Mouse (Mus musculus) kidney, embryonic 15.5 days (tissue): ENCODE measurements around the gene 0610037L13Rik. TPM values are rescaled to one million over a fixed set of nuclear protein-coding genes. Genes with fewer than 3 reads are reported as not detected.
A peak's percentile ranks its signal among the peaks of the same experiment; 100 is the strongest.

Source experiments
- ATAC-seq: fragments of 200-750 bp; cut with Nextera tagmentation; replicated peaks from 2 replicates; pipeline ENCODE4 v1.8.0; 2017; ENCODE audit warnings: moderate TSS enrichment; ENCODE audit not compliant: low FRiP score
- H3K27ac ChIP-seq: fragments of 300-500 bp; sonication (generic); 2 replicates; pipeline ENCODE4 v1.5.1; 2015; ENCODE audit warnings: mild to moderate bottlenecking, inconsistent platforms
- H3K27me3 ChIP-seq: fragments of 300-500 bp; sonication (generic); 2 replicates; pipeline ENCODE4 v1.6.1; 2015; ENCODE audit warnings: inconsistent platforms
- H3K36me3 ChIP-seq: fragments of 300-500 bp; sonication (generic); 2 replicates; pipeline ENCODE4 v1.6.1; 2015; ENCODE audit warnings: inconsistent platforms
- H3K4me1 ChIP-seq: fragments of 300-500 bp; sonication (generic); 2 replicates; pipeline ENCODE4 v1.6.1; 2015; ENCODE audit warnings: inconsistent platforms
- H3K4me2 ChIP-seq: fragments of 300-500 bp; sonication (generic); 2 replicates; pipeline ENCODE4 v1.6.1; 2015; ENCODE audit warnings: moderate library complexity, mild to moderate bottlenecking, inconsistent platforms
- H3K4me3 ChIP-seq: fragments of 300-500 bp; sonication (generic); replicated peaks from 2 replicates; pipeline ENCODE4 v1.5.1; 2015; ENCODE audit warnings: mild to moderate bottlenecking, inconsistent platforms
- H3K9ac ChIP-seq: fragments of 300-500 bp; sonication (generic); 2 replicates; pipeline ENCODE4 v1.6.1; 2015; ENCODE audit warnings: mild to moderate bottlenecking, inconsistent platforms
- H3K9me3 ChIP-seq: fragments of 300-500 bp; sonication (generic); replicated peaks from 2 replicates; pipeline ENCODE4 v1.6.1; 2016; ENCODE audit warnings: inconsistent platforms
- WGBS: fragments of 180-500 bp; shearing (Covaris S2); methylation state at CpG from one replicate; pipeline ENCODE4 v1.1.7; 2015; ENCODE audit warnings: mixed read lengths; 5-methylcytosine and 5-hydroxymethylcytosine counted together
- polyA plus RNA-seq: library from polyadenylated mRNA; unstranded; fragments of >200 nt; fragmentation: Nextera tagmentation; extraction: Ambion mirVana; gene quantifications from 2 replicates; pipeline ENCODE4 v1.2.1, GENCODE M21; 2015

The 0610037L13Rik gene
- polyA plus RNA-seq, 1 experiment from 2014 or later: 122 TPM

DNA sequence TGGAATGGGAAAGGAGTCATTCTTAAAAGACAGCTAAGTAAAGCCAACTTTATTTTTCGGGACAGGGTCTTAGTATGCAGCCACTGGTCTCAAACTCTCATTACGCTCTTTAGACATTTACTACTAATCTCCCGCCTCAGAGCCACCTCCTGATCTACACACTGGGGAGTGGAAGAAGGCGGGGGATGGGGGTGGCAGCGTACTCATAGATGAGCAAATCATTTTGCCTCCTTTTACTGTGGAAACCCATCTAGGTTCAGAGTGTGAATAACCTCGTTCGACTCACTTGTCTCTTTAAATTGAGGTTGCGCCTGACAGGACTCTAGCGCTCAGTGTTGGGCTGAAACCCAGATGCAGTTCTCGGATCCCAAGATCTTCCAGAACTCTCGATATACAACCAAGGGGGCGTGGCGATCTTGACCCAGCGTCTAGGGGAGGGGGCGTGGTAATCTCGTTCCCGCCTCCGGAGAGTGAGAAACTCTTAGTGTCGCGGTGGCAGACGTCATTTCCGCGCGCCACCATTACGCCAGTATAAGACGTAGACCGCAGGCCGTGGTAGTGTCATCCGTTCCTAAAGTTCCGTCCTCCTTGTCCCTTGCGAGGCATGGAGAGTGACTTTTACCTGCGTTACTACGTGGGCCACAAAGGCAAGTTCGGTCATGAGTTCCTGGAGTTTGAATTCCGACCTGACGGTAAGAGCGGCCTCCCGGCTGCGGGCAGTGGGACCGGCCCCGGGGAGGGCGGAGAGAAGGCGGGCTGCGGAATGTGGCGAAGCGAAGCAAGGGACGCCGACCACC is 10.2 kb upstream of the 0610037L13Rik start, which contains the start of gene Magoh:
TSS of gene Magoh (plus strand) at position 502 of the 797 bp plus-strand sequence.
- H3K4me1 ChIP-seq: peaks cover 16% of the 10 kb centered on the region
- 3% methylated on average over 48 of the region's 48 CpGs for WGBS
- peak within 1 kb of the TSS; percentile 74 for H3K4me3 ChIP-seq
- peak; percentile 95 for ATAC-seq
- peak within 1 kb of the TSS; percentile 74 for H3K9ac ChIP-seq
- no peaks in the 10 kb centered on the region for H3K9me3 ChIP-seq
- H3K36me3 ChIP-seq: peaks cover 31% of the 10 kb centered on the region
- no peaks in the 10 kb centered on the region for H3K27me3 ChIP-seq
- peak within 1 kb of the TSS; percentile 86 for H3K27ac ChIP-seq
- H3K4me2 ChIP-seq: peak within 1 kb of the TSS; percentile 82

DNA sequence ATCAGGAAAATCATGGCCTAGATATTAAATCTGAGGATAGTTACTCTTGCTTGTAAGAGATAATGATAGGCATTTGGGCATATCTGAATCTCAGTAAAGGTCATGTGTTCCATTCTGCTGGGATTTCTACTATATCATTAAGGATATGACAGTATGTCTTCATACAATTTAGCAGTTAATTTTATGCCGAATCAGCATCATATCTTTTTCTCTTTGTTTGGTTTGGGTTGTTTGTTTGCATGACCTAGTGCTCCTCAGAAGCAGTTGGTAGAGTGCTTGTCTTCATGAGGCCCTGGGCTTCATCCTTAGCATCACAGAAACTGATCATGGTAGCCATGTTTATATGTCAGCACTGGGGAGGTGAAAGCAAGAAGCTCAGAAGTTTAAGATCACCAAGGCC is 8.0 kb upstream of the 0610037L13Rik start:
- WGBS: 92% methylated on average over 1 of the region's 1 CpGs
- no peak for ATAC-seq
- H3K4me3 ChIP-seq: no peak overlapping the region
- H3K4me2 ChIP-seq: no peak overlapping the region
- no peaks in the 10 kb centered on the region for H3K9me3 ChIP-seq
- H3K27ac ChIP-seq: no peak overlapping the region
- peaks cover 16% of the 10 kb centered on the region for H3K4me1 ChIP-seq
- peaks cover 53% of the 10 kb centered on the region for H3K36me3 ChIP-seq
- no peak overlapping the region for H3K9ac ChIP-seq
- no peaks in the 10 kb centered on the region for H3K27me3 ChIP-seq

DNA sequence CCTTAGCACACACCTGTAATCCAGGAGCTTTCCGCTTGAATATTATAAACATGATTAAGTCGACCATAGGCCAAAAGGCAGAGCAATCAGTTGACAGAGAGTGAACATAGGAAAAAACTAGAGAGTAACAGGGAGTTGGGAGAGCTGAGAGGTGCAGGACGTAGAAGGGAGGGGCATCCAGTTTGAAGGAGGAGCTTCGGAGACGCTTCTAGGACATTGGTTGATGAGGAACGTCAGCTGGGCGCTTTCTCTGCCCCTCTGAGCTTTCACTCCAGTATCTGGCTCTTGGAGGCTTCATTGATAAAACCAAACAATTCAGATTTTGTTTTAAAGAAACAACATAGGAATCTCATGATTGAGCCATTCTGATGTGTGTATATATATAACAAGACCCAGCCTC is 3.2 kb upstream of the 0610037L13Rik start:
- Histone ChIP-seq H3K27me3 (no peaks in the 10 kb centered on the region), H3K9me3 (no peaks in the 10 kb centered on the region), H3K9ac (no peak overlapping the region), H3K4me2 (no peak overlapping the region), H3K36me3 (peaks cover 64% of the 10 kb centered on the region), H3K27ac (no peak overlapping the region), H3K4me3 (no peak overlapping the region), H3K4me1 (peaks cover 16% of the 10 kb centered on the region)
- ATAC-seq: no peak
- 84% methylated on average over 7 of the region's 7 CpGs for WGBS

DNA sequence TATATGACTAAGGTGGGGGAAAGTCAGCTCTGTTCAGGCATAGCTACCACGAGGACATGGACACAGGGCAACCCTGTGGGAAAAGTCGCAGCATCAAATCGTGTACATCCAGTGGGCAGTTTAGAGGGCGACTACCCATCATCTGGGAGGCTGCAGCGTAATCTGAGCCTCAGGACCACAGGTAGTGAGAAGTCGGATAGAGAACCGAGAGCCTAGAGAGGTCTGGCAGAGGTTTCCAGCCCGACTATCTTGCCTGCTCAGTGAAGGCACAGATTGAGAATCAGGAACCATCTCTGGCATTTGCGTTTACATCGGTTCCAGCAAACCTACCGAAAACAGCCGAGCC is 255 bp upstream of the 0610037L13Rik start:
- no peaks in the 10 kb centered on the region for H3K27me3 ChIP-seq
- H3K9me3 ChIP-seq: no peaks in the 10 kb centered on the region
- ATAC-seq: peak; percentile 34
- H3K4me1 ChIP-seq: peaks cover 16% of the 10 kb centered on the region
- H3K9ac ChIP-seq: peak overlapping the region; percentile 68
- peak overlapping the region; percentile 69 for H3K4me3 ChIP-seq
- H3K36me3 ChIP-seq: peaks cover 62% of the 10 kb centered on the region
- peak overlapping the region; percentile 96 for H3K27ac ChIP-seq
- under 1% methylated on average over 12 of the region's 12 CpGs for WGBS
- peak overlapping the region; percentile 88 for H3K4me2 ChIP-seq

DNA sequence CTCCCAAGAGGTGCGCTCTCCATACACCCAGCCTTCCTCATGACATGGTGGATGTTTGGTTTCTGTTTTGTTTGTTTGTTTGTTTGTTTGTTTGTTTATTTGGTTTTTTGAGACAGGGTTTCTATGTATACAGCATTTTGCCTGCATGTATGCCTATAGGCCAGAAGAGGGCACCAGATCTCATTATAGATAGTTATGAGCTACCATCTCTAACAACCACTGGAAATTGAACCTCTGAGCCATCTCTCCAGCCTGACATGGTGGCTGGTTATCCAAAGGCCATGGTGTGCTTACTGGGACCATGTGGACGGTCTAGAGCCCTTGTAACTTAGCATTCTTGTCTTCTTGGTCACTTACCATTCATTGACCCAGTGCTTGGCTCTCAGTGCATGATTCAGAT is 3.0 kb downstream of the 0610037L13Rik start:
- peaks cover 16% of the 10 kb centered on the region for H3K4me1 ChIP-seq
- peaks cover 65% of the 10 kb centered on the region for H3K36me3 ChIP-seq

DNA sequence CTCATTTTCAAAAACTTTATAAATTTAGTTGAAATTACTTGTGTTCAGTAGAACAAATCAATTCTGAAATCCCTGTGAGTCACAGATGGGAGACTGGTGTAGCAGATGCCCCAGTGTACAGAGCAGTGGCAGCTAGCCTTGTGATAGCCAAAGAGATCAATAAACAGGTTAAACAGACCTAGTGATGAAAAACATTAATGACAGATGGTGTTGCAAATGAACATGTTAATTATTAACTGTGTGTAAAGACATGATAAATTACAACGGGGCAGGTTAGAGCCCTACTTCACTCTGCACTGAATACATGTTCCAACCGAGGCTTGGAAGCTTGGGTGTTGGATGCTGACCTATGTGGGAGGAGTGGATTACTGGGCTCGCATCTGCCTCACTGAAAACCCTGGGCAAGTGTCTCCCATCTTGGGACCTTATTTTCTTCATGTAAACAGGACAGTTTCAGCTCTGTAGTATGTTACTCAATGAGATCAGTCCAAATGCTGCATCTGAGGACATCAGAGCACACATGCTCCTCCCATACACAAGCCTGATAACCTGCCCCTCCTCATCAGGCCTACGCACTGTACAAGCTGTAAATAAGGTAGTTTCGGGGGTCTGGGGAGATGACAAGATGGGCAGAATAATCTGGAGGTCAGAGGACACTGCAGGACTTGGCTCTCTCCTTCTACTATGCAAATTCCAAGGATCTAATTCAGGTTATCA is 9.8 kb downstream of the 0610037L13Rik start:
- ATAC-seq: no peak
- WGBS: 80% methylated on average over 5 of the region's 5 CpGs

More for the DNA sequence above, 3.0 kb downstream of the 0610037L13Rik start:
- 87% methylated on average over 2 of the region's 2 CpGs for WGBS
- Histone ChIP-seq H3K9ac (no peak overlapping the region), H3K27me3 (no peaks in the 10 kb centered on the region), H3K9me3 (no peaks in the 10 kb centered on the region), H3K4me3 (no peak overlapping the region), H3K27ac (no peak overlapping the region), H3K4me2 (no peak overlapping the region)
- ATAC-seq: no peak

DNA sequence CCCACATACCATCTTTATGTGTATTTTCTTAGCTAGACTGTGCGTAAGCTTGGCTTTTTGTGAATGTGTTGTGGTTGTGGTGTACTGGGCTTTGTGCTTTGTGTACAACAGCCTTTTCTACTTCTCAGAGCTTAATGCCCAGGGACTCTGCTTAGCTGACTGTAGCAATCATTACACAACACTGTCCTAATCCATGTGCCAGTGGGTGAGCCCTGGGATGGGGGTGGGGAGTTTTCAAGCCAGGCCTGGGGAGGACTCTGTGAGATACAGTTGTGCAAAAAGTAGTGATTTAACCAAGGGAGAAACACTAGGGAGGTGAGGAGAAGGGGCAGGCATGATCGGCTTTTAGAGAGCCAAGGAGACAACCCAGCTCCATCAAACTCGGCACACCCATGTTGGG is 10.6 kb downstream of the 0610037L13Rik start:
- H3K4me3 ChIP-seq: no peak overlapping the region
- 84% methylated on average over 3 of the region's 3 CpGs for WGBS
- H3K27ac ChIP-seq: no peak overlapping the region
- H3K9me3 ChIP-seq: no peaks in the 10 kb centered on the region
- ATAC-seq: no peak
- H3K36me3 ChIP-seq: peaks cover 68% of the 10 kb centered on the region
- no peaks in the 10 kb centered on the region for H3K4me1 ChIP-seq
- no peaks in the 10 kb centered on the region for H3K27me3 ChIP-seq
- no peak overlapping the region for H3K9ac ChIP-seq
- H3K4me2 ChIP-seq: no peak overlapping the region

More for the DNA sequence above, 9.8 kb downstream of the 0610037L13Rik start:
- no peak overlapping the region for H3K9ac ChIP-seq
- H3K4me2 ChIP-seq: no peak overlapping the region
- no peak overlapping the region for H3K4me3 ChIP-seq
- H3K9me3 ChIP-seq: no peaks in the 10 kb centered on the region
- no peak overlapping the region for H3K27ac ChIP-seq
- H3K4me1 ChIP-seq: no peaks in the 10 kb centered on the region
- no peaks in the 10 kb centered on the region for H3K27me3 ChIP-seq
- peaks cover 68% of the 10 kb centered on the region for H3K36me3 ChIP-seq

DNA sequence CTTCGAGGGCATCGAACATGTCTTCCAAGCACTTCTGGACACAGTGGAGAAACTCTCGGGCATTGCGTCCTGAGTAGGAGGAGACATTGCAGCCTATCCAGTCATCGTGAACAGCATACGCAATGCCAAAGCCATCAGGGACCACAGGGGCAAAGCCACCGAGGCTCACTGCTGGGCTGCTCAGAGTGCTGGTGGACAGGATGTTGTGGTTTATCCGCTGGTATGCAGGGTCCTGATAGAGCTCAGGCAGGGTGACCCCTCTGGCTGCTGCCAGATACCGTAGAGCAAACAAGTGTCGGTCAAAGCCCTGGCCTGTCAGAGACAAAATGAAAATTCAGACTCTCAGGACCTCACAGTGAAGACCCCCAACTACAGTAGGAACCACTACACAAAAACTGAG is 14.6 kb downstream of the 0610037L13Rik start:
- Histone ChIP-seq H3K27ac (no peak overlapping the region), H3K9me3 (no peaks in the 10 kb centered on the region), H3K4me1 (no peaks in the 10 kb centered on the region), H3K4me3 (no peak overlapping the region), H3K4me2 (no peak overlapping the region), H3K27me3 (no peaks in the 10 kb centered on the region), H3K9ac (no peak overlapping the region), H3K36me3 (peaks cover 67% of the 10 kb centered on the region)
- ATAC-seq: no peak
- WGBS: 92% methylated on average over 10 of the region's 10 CpGs

DNA sequence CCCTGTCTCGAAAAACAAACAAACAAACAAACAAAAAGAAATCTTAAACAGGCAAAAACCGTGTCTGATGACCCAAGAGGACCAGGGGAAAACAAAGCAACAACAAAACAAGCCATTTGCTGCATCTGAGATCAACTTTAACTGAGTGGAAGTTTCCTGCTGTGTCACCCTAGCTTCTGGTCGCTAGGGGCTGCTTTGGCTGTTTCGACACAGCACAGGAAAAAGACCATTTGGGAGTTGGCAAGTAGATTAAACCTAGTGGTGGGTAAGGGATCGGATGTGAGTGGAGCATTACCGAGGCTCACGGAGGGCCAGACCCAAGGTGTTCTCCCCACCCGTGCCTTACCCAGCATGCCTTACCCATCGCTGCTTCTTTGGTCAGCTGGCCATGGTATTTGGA is 16.9 kb downstream of the 0610037L13Rik start:
- H3K4me3 ChIP-seq: no peak overlapping the region
- H3K9me3 ChIP-seq: no peaks in the 10 kb centered on the region
- peaks cover 86% of the 10 kb centered on the region for H3K36me3 ChIP-seq
- no peak for ATAC-seq
- H3K4me1 ChIP-seq: no peaks in the 10 kb centered on the region
- H3K27ac ChIP-seq: no peak overlapping the region
- 90% methylated on average over 9 of the region's 9 CpGs for WGBS
- H3K27me3 ChIP-seq: no peaks in the 10 kb centered on the region
- no peak overlapping the region for H3K9ac ChIP-seq
- no peak overlapping the region for H3K4me2 ChIP-seq

DNA sequence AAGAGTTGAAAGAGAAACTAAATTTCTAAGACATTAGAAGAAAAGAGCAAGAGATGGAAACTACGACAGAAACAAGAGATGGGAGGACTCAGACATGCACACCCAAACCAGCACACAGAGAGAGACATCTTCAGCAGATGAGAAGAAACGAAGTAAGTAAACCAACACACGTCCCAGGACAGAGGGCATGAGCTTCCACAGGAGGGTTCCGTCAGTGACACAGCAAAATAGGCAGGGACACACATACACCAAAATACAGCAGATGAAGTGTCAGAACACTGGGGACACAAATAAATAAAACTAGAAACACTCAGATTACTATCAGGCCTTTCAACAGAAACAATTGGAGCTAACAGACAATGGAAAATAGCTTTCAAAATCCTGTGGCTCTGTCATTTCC is 20.4 kb downstream of the 0610037L13Rik start:
- H3K27ac ChIP-seq: no peak overlapping the region
- H3K4me3 ChIP-seq: no peak overlapping the region
- no peak overlapping the region for H3K4me2 ChIP-seq
- H3K27me3 ChIP-seq: no peaks in the 10 kb centered on the region
- no peak overlapping the region for H3K9ac ChIP-seq
- ATAC-seq: no peak
- H3K36me3 ChIP-seq: peaks cover 88% of the 10 kb centered on the region
- H3K9me3 ChIP-seq: no peaks in the 10 kb centered on the region
- no peaks in the 10 kb centered on the region for H3K4me1 ChIP-seq
- 90% methylated on average over 4 of the region's 4 CpGs for WGBS

DNA sequence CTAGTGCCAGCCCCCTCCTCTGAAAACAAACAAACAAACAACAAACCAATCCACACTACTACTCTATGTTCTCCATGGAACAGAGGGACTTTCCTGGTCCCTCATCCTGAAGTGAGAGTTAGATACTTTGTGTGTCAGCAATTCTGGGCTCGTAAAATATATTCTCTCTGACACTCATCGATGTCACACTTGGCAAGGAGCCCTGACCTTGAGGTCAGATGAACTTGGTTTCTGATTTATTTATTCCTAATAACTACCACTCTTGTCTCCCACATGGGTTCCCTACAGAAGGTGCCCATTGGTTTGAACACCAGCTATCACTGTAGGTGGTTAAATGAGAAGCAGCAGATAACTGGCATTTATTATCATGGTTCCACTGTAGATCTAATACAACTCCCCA is 30.7 kb downstream of the 0610037L13Rik start:
- Histone ChIP-seq H3K9me3 (no peaks in the 10 kb centered on the region), H3K4me1 (peaks cover 26% of the 10 kb centered on the region), H3K4me2 (no peak overlapping the region), H3K27me3 (no peaks in the 10 kb centered on the region), H3K9ac (no peak overlapping the region), H3K27ac (no peak overlapping the region), H3K36me3 (no peaks in the 10 kb centered on the region; the same call in 1 of the 2 replicates), H3K4me3 (no peak overlapping the region)
- no peak for ATAC-seq
- WGBS: 79% methylated on average over 2 of the region's 2 CpGs

DNA sequence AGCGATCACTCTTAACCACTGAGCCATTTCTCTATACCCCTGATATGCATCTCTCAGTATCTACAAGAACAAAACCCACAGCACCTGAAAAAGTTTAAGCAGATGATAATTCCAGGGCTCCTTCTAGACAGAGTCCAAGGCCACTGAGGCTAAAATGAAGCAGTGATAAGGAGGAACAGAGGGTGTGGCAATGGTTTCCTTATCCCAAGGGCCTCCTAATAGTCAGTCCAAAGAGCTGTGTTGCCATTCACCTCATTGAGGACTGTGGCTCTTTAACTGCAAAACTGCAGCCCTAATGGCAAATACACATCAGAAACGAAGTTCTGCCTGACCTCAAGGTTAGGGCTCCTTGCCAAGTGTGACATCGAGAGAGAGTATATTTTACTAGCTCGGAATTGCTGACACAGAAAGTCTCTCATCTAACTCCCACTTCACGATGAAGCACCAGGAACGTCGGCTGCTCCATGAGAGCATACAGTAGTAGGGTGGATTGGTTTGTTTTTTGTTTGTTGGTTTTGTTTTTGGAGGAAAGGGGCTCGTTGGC is 31.6 kb downstream of the 0610037L13Rik start:
- Histone ChIP-seq H3K9me3 (no peaks in the 10 kb centered on the region), H3K4me2 (peak overlapping the region; percentile 69; the same call in 1 of the 2 replicates), H3K27ac (0 out of 2 replicates have a peak overlapping the region, but pooled peaks have one; percentile 2), H3K4me3 (no peak overlapping the region), H3K27me3 (no peaks in the 10 kb centered on the region), H3K36me3 (no peaks in the 10 kb centered on the region; the same call in 1 of the 2 replicates), H3K4me1 (peaks cover 26% of the 10 kb centered on the region), H3K9ac (no peak overlapping the region)
- ATAC-seq: no peak
- WGBS: 47% methylated on average over 8 of the region's 8 CpGs
